Mouse (Mus musculus): ENCODE data around the gene Thbs1. TPM values are rescaled to one million over a fixed set of nuclear protein-coding genes. Genes with fewer than 3 reads are reported as not detected.

The Thbs1 gene
- polyA plus RNA-seq, 1 experiment: 57.5 TPM

- no peak overlapping the region for H3ac ChIP-seq (ENCODE audit: control insufficient read depth, insufficient read length)
- no peak overlapping the region for H3K4me3 ChIP-seq
- H3K36me3 ChIP-seq (ENCODE audit: control insufficient read depth, insufficient read depth): no peaks in the 10 kb centered on the region
- TF ChIP-seq REST (IDR thresholded peaks at IDR 0.05; ENCODE audit: insufficient read depth, insufficient read length): no peak
- peak; percentile 57 for TF ChIP-seq USF1 (IDR thresholded peaks at IDR 0.05; ENCODE audit: low read depth)
- no peaks in the 10 kb centered on the region for H3K79me2 ChIP-seq (ENCODE audit: control insufficient read depth, insufficient read depth)
- no peaks in the 10 kb centered on the region for H3K27me3 ChIP-seq (ENCODE audit: control insufficient read depth, insufficient read depth, insufficient read length)
- no peak overlapping the region for H3K4me2 ChIP-seq (ENCODE audit: low read depth)
Measured at GRCm38 (mm10) chr2:118099104-118099503, 12.6 kb upstream of the Thbs1 start.

DNA sequence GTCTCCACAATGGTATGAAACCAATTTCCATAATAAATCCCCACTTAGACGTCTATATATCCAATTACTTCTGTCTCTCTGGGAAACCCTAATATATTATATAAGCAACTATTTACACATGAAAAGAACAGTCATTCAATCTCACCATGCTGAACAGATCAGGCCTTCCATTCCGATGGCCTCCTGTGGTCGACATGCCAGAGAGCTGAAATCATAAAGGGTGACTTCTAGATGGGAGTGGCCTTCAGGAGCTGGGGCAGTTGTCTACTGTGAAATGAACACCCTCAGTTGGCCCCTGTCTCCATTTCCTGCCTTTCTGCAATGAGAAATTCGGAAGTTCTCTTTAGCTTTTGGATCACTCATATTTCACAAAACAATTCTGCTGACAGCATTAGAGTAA lies 9.5 kb upstream of the Thbs1 start:
- Histone ChIP-seq H3K27me3 (ENCODE audit: control insufficient read depth, insufficient read depth, insufficient read length) (no peaks in the 10 kb centered on the region), H3K4me2 (ENCODE audit: low read depth) (peak overlapping the region; percentile 35), H3K36me3 (ENCODE audit: control insufficient read depth, insufficient read depth) (no peaks in the 10 kb centered on the region), H3K4me3 (no peak overlapping the region), H3ac (ENCODE audit: control insufficient read depth, insufficient read length) (no peak overlapping the region), H3K79me2 (ENCODE audit: control insufficient read depth, insufficient read depth) (no peaks in the 10 kb centered on the region)
- no peak for TF ChIP-seq E2F4 (IDR thresholded peaks at IDR 0.05; ENCODE audit: insufficient read depth)
- TF ChIP-seq SRF (IDR thresholded peaks at IDR 0.05; ENCODE audit: control insufficient read depth, insufficient read length, low read depth): no peak
- TF ChIP-seq POLR2A (IDR thresholded peaks at IDR 0.05; ENCODE audit: insufficient read length, low read depth): no peak
- no peak for TF ChIP-seq CEBPB (IDR thresholded peaks at IDR 0.05; ENCODE audit: insufficient read depth, poor library complexity, severe bottlenecking)
- no peak for TF ChIP-seq TCF12 (IDR thresholded peaks at IDR 0.05; ENCODE audit: insufficient read depth, poor library complexity, severe bottlenecking)
- TF ChIP-seq TCF3 (IDR thresholded peaks at IDR 0.05; ENCODE audit: insufficient read length, low read depth): no peak
- TF ChIP-seq MYOD1 (IDR thresholded peaks at IDR 0.05; ENCODE audit: control insufficient read depth in 1 of 3, insufficient read length in 2 of 3, low read depth in 2 of 3): no peak
- no peak for TF ChIP-seq MAX (IDR thresholded peaks at IDR 0.05; ENCODE audit: low read depth)
- no peak for TF ChIP-seq USF1 (IDR thresholded peaks at IDR 0.05; ENCODE audit: low read depth)
- no peak for TF ChIP-seq MYOG (IDR thresholded peaks at IDR 0.05; ENCODE audit: control insufficient read depth in 1 of 3, insufficient read depth in 1 of 3, insufficient read length in 2 of 3, low read depth in 2 of 3)
- TF ChIP-seq POLR2AphosphoS2 (IDR thresholded peaks at IDR 0.05; ENCODE audit: insufficient read length, low read depth): no peak
- TF ChIP-seq REST (IDR thresholded peaks at IDR 0.05; ENCODE audit: insufficient read depth, insufficient read length): no peak

GRCm38 (mm10) chr2:118110225-118110915 lies 1.3 kb upstream of the Thbs1 start:
- peaks cover 7% of the 10 kb centered on the region for H3K36me3 ChIP-seq (ENCODE audit: control insufficient read depth, insufficient read depth)
- peaks cover 34% of the 10 kb centered on the region for H3K79me2 ChIP-seq (ENCODE audit: control insufficient read depth, insufficient read depth)
- H3K27me3 ChIP-seq (ENCODE audit: control insufficient read depth, insufficient read depth, insufficient read length): no peaks in the 10 kb centered on the region
- no peak for TF ChIP-seq MAX (IDR thresholded peaks at IDR 0.05; ENCODE audit: low read depth)
- TF ChIP-seq REST (IDR thresholded peaks at IDR 0.05; ENCODE audit: insufficient read depth, insufficient read length): no peak
- TF ChIP-seq USF1 (IDR thresholded peaks at IDR 0.05; ENCODE audit: low read depth): no peak
- TF ChIP-seq POLR2AphosphoS2 (IDR thresholded peaks at IDR 0.05; ENCODE audit: insufficient read length, low read depth): no peak
- no peak for TF ChIP-seq CEBPB (IDR thresholded peaks at IDR 0.05; ENCODE audit: insufficient read depth, poor library complexity, severe bottlenecking)
- no peak for TF ChIP-seq POLR2A (IDR thresholded peaks at IDR 0.05; ENCODE audit: insufficient read length, low read depth)
- no peak for TF ChIP-seq TCF3 (IDR thresholded peaks at IDR 0.05; ENCODE audit: insufficient read length, low read depth)
- peak in 2 of 3 experiments; percentile 52 to 80 for TF ChIP-seq MYOG (IDR thresholded peaks at IDR 0.05; ENCODE audit: control insufficient read depth in 1 of 3, insufficient read depth in 1 of 3, insufficient read length in 2 of 3, low read depth in 2 of 3)
- no peak for TF ChIP-seq E2F4 (IDR thresholded peaks at IDR 0.05; ENCODE audit: insufficient read depth)
- TF ChIP-seq TCF12 (IDR thresholded peaks at IDR 0.05; ENCODE audit: insufficient read depth, poor library complexity, severe bottlenecking): no peak
- peak; percentile 86 for TF ChIP-seq SRF (IDR thresholded peaks at IDR 0.05; ENCODE audit: control insufficient read depth, insufficient read length, low read depth)
- peak in 2 of 3 experiments; percentile 60 to 82 for TF ChIP-seq MYOD1 (IDR thresholded peaks at IDR 0.05; ENCODE audit: control insufficient read depth in 1 of 3, insufficient read length in 2 of 3, low read depth in 2 of 3)
- peak overlapping the region; percentile 66 for H3K4me3 ChIP-seq
- no peak overlapping the region for H3ac ChIP-seq (ENCODE audit: control insufficient read depth, insufficient read length)
- H3K4me2 ChIP-seq (ENCODE audit: low read depth): peak overlapping the region; percentile 98

DNA sequence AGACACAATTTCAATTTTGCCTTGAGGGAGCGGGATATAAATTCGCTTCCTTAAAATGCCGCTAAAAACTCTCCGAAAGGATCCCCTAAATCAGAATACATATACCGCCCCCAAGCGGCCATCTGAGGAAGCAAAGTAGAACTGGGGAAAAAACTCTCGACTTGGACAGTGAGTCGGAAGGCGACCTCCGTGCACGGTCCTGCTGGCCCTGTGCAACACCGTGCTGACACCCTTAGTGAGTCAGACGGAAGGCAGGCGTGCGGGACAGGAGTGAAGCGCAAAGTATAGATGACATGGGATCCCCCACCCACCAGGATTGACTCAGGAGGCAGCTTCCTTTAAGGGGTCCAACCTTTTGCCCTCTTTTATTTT lies 574 bp upstream of the Thbs1 start:
- Histone ChIP-seq H3K27me3 (ENCODE audit: control insufficient read depth, insufficient read depth, insufficient read length) (no peaks in the 10 kb centered on the region), H3K36me3 (ENCODE audit: control insufficient read depth, insufficient read depth) (peaks cover 14% of the 10 kb centered on the region), H3ac (ENCODE audit: control insufficient read depth, insufficient read length) (peak overlapping the region; percentile 5), H3K79me2 (ENCODE audit: control insufficient read depth, insufficient read depth) (peaks cover 39% of the 10 kb centered on the region), H3K4me3 (peak overlapping the region; percentile 66), H3K4me2 (ENCODE audit: low read depth) (peak overlapping the region; percentile 98)
- TF ChIP-seq REST (IDR thresholded peaks at IDR 0.05; ENCODE audit: insufficient read depth, insufficient read length): no peak
- no peak for TF ChIP-seq MYOD1 (IDR thresholded peaks at IDR 0.05; ENCODE audit: control insufficient read depth in 1 of 3, insufficient read length in 2 of 3, low read depth in 2 of 3)
- TF ChIP-seq POLR2A (IDR thresholded peaks at IDR 0.05; ENCODE audit: insufficient read length, low read depth): peak; percentile 34
- TF ChIP-seq POLR2AphosphoS2 (IDR thresholded peaks at IDR 0.05; ENCODE audit: insufficient read length, low read depth): peak; percentile 36
- no peak for TF ChIP-seq MAX (IDR thresholded peaks at IDR 0.05; ENCODE audit: low read depth)

- Histone ChIP-seq H3K4me2 (ENCODE audit: low read depth) (peak overlapping the region; percentile 74), H3K36me3 (ENCODE audit: control insufficient read depth, insufficient read depth) (peaks cover 26% of the 10 kb centered on the region)
- TF ChIP-seq TCF3 (IDR thresholded peaks at IDR 0.05; ENCODE audit: insufficient read length, low read depth) (no peak), MYOD1 (IDR thresholded peaks at IDR 0.05; ENCODE audit: control insufficient read depth in 1 of 3, insufficient read length in 2 of 3, low read depth in 2 of 3) (no peak), SRF (IDR thresholded peaks at IDR 0.05; ENCODE audit: control insufficient read depth, insufficient read length, low read depth) (no peak), POLR2A (IDR thresholded peaks at IDR 0.05; ENCODE audit: insufficient read length, low read depth) (no peak), MAX (IDR thresholded peaks at IDR 0.05; ENCODE audit: low read depth) (no peak), TCF12 (IDR thresholded peaks at IDR 0.05; ENCODE audit: insufficient read depth, poor library complexity, severe bottlenecking) (no peak), USF1 (IDR thresholded peaks at IDR 0.05; ENCODE audit: low read depth) (no peak), CEBPB (IDR thresholded peaks at IDR 0.05; ENCODE audit: insufficient read depth, poor library complexity, severe bottlenecking) (no peak), POLR2AphosphoS2 (IDR thresholded peaks at IDR 0.05; ENCODE audit: insufficient read length, low read depth) (no peak), MYOG (IDR thresholded peaks at IDR 0.05; ENCODE audit: control insufficient read depth in 1 of 3, insufficient read depth in 1 of 3, insufficient read length in 2 of 3, low read depth in 2 of 3) (no peak), REST (IDR thresholded peaks at IDR 0.05; ENCODE audit: insufficient read depth, insufficient read length) (no peak), E2F4 (IDR thresholded peaks at IDR 0.05; ENCODE audit: insufficient read depth) (no peak)
Measured at GRCm38 (mm10) chr2:118112438-118112837, 762 bp downstream of the Thbs1 start.

More at GRCm38 (mm10) chr2:118112438-118112837, 762 bp downstream of the Thbs1 start:
- peak overlapping the region; percentile 66 for H3K4me3 ChIP-seq
- H3K79me2 ChIP-seq (ENCODE audit: control insufficient read depth, insufficient read depth): peaks cover 39% of the 10 kb centered on the region
- H3K27me3 ChIP-seq (ENCODE audit: control insufficient read depth, insufficient read depth, insufficient read length): no peaks in the 10 kb centered on the region
- H3ac ChIP-seq (ENCODE audit: control insufficient read depth, insufficient read length): peak overlapping the region; percentile 5

All from myocyte (in vitro differentiated cells).